Mouse (Mus musculus) CH12.LX (cell line): ENCODE measurements around the gene Lrig2. TPM values are rescaled to one million over a fixed set of nuclear protein-coding genes. Genes with fewer than 3 reads are reported as not detected.

Experiments used
- DNase-seq: peaks from one replicate; pipeline ENCODE4 v3.0.0-alpha.2; 2013; ENCODE audit errors: extremely low read depth
- H3K27ac ChIP-seq: 2 replicates; pipeline ENCODE4 v1.5.1; 2012; ENCODE audit warnings: low read depth, mild to moderate bottlenecking, control low read depth, moderate library complexity; ENCODE audit not compliant: insufficient read depth
- H3K27me3 ChIP-seq: replicated peaks from 2 replicates; pipeline ENCODE3; 2012; ENCODE audit warnings: inconsistent platforms
- H3K36me3 ChIP-seq, 2 experiments: replicated peaks in 1 of 2; 2 replicates each; pipeline versions ENCODE3 to v1.6.1; 2012; ENCODE audit warnings: inconsistent platforms in 1 of 2, low read length in 1 of 2, mild to moderate bottlenecking in 1 of 2, mixed read lengths in 1 of 2, moderate library complexity in 1 of 2; ENCODE audit not compliant: control insufficient read depth in 1 of 2, insufficient read depth in 1 of 2
- H3K4me1 ChIP-seq, 2 experiments: 2 replicates each; pipeline ENCODE4 v1.6.1; 2012; ENCODE audit warnings: inconsistent platforms in 1 of 2, moderate library complexity in 1 of 2; ENCODE audit not compliant: insufficient read depth in 2 of 2, control insufficient read depth in 1 of 2
- H3K4me2 ChIP-seq: 2 replicates; pipeline ENCODE4 v1.6.1; 2012; ENCODE audit warnings: low read depth, mild to moderate bottlenecking, control low read depth; ENCODE audit not compliant: poor library complexity, insufficient read depth, severe bottlenecking
- H3K4me3 ChIP-seq, 3 experiments: fragments of 150-350 bp in 1 of 3; sonication (generic) in 1 of 3; replicated peaks in 1 of 3; 2 replicates each; pipeline versions ENCODE3 to v1.5.1; 2011 to 2012; ENCODE audit warnings: low read depth in 2 of 3, low read length in 2 of 3, mild to moderate bottlenecking in 2 of 3, moderate library complexity in 2 of 3, control low read depth in 1 of 3, improper control_type of control experiment in 1 of 3, inconsistent platforms in 1 of 3, mixed read lengths in 1 of 3; ENCODE audit not compliant: poor library complexity in 1 of 3
- H3K79me2 ChIP-seq: replicated peaks from 2 replicates; pipeline ENCODE4 v1.6.1; 2012; ENCODE audit warnings: mild to moderate bottlenecking, moderate library complexity; ENCODE audit not compliant: control insufficient read depth, poor library complexity, insufficient read depth, severe bottlenecking; ENCODE audit errors: extremely low read depth
- H3K9ac ChIP-seq: 2 replicates; pipeline ENCODE4 v1.6.1; 2012; ENCODE audit warnings: low read depth, mild to moderate bottlenecking, control low read depth, moderate library complexity; ENCODE audit not compliant: insufficient read depth
- H3K9me3 ChIP-seq: replicated peaks from 2 replicates; pipeline ENCODE3; 2012; ENCODE audit warnings: low read length, inconsistent platforms, mixed read lengths
- BHLHE40 ChIP-seq: IDR thresholded peaks from 2 replicates; pipeline ENCODE4 v1.6.1; 2011; ENCODE audit warnings: mild to moderate bottlenecking, low read depth, low read length, improper control_type of control experiment
- CHD1 ChIP-seq: IDR thresholded peaks from 2 replicates; pipeline ENCODE4 v1.6.1; 2012; ENCODE audit warnings: low read depth, low read length, improper control_type of control experiment, inconsistent platforms
- CTCF ChIP-seq, 2 experiments: IDR thresholded peaks in 1 of 2; conservative IDR thresholded peaks in 1 of 2; 2 replicates each; pipeline ENCODE4 v1.5.1; 2011 to 2012; ENCODE audit warnings: low read depth in 2 of 2, low read length in 2 of 2, improper control_type of control experiment in 1 of 2, inconsistent platforms in 1 of 2, mild to moderate bottlenecking in 1 of 2, moderate library complexity in 1 of 2
- E2F4 ChIP-seq: IDR thresholded peaks from 2 replicates; pipeline ENCODE4 v1.6.1; 2011; ENCODE audit warnings: low read depth, low read length, improper control_type of control experiment; ENCODE audit not compliant: insufficient replicate concordance
- ETS1 ChIP-seq: conservative IDR thresholded peaks from 2 replicates; pipeline ENCODE4 v1.6.1; 2012; ENCODE audit warnings: low read depth, mild to moderate bottlenecking, inconsistent platforms, low read length, improper control_type of control experiment, moderate library complexity
- GABPA ChIP-seq: IDR thresholded peaks from 2 replicates; pipeline ENCODE4 v1.6.1; 2012; ENCODE audit warnings: low read depth, low read length, improper control_type of control experiment, inconsistent platforms; ENCODE audit not compliant: insufficient replicate concordance
- IRF4 ChIP-seq: IDR thresholded peaks from 2 replicates; pipeline ENCODE4 v1.6.1; 2014; ENCODE audit warnings: low read depth, mild to moderate bottlenecking, inconsistent platforms, low read length, improper control_type of control experiment
- JUN ChIP-seq: IDR thresholded peaks from 2 replicates; pipeline ENCODE4 v1.6.1; 2011; ENCODE audit warnings: low read depth, mild to moderate bottlenecking, low read length, improper control_type of control experiment, moderate library complexity; ENCODE audit not compliant: insufficient read depth
- KAT2A ChIP-seq: IDR thresholded peaks from 2 replicates; pipeline ENCODE4 v1.6.1; 2012; ENCODE audit warnings: low read length, improper control_type of control experiment, inconsistent platforms; ENCODE audit not compliant: insufficient replicate concordance
- MEF2A ChIP-seq: IDR thresholded peaks from 2 replicates; pipeline ENCODE4 v1.6.1; 2014; ENCODE audit warnings: low read depth, mild to moderate bottlenecking, inconsistent platforms, low read length, improper control_type of control experiment, borderline replicate concordance
- MXI1 ChIP-seq: IDR thresholded peaks from 2 replicates; pipeline ENCODE4 v1.6.1; 2011; ENCODE audit warnings: mild to moderate bottlenecking, low read depth, low read length, improper control_type of control experiment
- NELFE ChIP-seq: IDR thresholded peaks from 2 replicates; pipeline ENCODE4 v1.6.1; 2011; ENCODE audit warnings: low read depth, low read length, improper control_type of control experiment
- PAX5 ChIP-seq: IDR thresholded peaks from 2 replicates; pipeline ENCODE4 v1.6.1; 2012; ENCODE audit warnings: low read length, inconsistent platforms, mixed read lengths
- POLR2A ChIP-seq: IDR thresholded peaks from 2 replicates; pipeline ENCODE4 v1.6.1; 2011; ENCODE audit warnings: low read depth, mild to moderate bottlenecking, improper control_type of control experiment, low read length
- RAD21 ChIP-seq: IDR thresholded peaks from 2 replicates; pipeline ENCODE4 v1.6.1; 2011; ENCODE audit warnings: low read depth, mild to moderate bottlenecking, low read length, improper control_type of control experiment, moderate library complexity
- RCOR1 ChIP-seq: conservative IDR thresholded peaks from 2 replicates; pipeline ENCODE4 v1.6.1; 2012; ENCODE audit warnings: low read depth, mild to moderate bottlenecking, inconsistent platforms, low read length, improper control_type of control experiment
- SMC3 ChIP-seq: IDR thresholded peaks from 2 replicates; pipeline ENCODE4 v1.6.1; 2011; ENCODE audit warnings: low read depth, low read length, improper control_type of control experiment
- TCF12 ChIP-seq: IDR thresholded peaks from 2 replicates; pipeline ENCODE4 v1.6.1; 2014; ENCODE audit warnings: low read depth, mild to moderate bottlenecking, inconsistent platforms, low read length, improper control_type of control experiment
- UBTF ChIP-seq: IDR thresholded peaks from 2 replicates; pipeline ENCODE4 v1.6.1; 2012; ENCODE audit warnings: low read depth, mild to moderate bottlenecking, inconsistent platforms, low read length, improper control_type of control experiment, moderate library complexity
- USF1 ChIP-seq: IDR thresholded peaks from 2 replicates; pipeline ENCODE4 v1.6.1; 2014; ENCODE audit warnings: low read depth, mild to moderate bottlenecking, inconsistent platforms, low read length, improper control_type of control experiment
- USF2 ChIP-seq: conservative IDR thresholded peaks from 2 replicates; pipeline ENCODE4 v1.6.1; 2011; ENCODE audit warnings: low read depth, low read length, improper control_type of control experiment
- ZC3H11A ChIP-seq: IDR thresholded peaks from 2 replicates; pipeline ENCODE4 v1.6.1; 2012; ENCODE audit warnings: low read depth, mild to moderate bottlenecking, inconsistent platforms, low read length, improper control_type of control experiment
- ZMIZ1 ChIP-seq: IDR thresholded peaks from 2 replicates; pipeline ENCODE4 v1.6.1; 2012; ENCODE audit warnings: low read depth, mild to moderate bottlenecking, inconsistent platforms, low read length, improper control_type of control experiment
- ZNF384 ChIP-seq: IDR thresholded peaks from 2 replicates; pipeline ENCODE4 v1.6.1; 2012; ENCODE audit warnings: low read depth, low read length, improper control_type of control experiment, inconsistent platforms
- dilution Hi-C: fragments of 300-500 bp; cut with MboI; formaldehyde crosslinking; loops from 2 replicates; pipeline ENCODE4 v1.14.3; 2020; ENCODE audit warnings: low sequenced_read_pairs; ENCODE audit not compliant: extremely low pct_unique_long_range_greater_than_20kb, extremely low pct_ligation_motif_present
- in situ Hi-C: fragments of 300-500 bp; cut with MboI; formaldehyde crosslinking; loops from 3 replicates; pipeline ENCODE4 v1.14.3; 2019; ENCODE audit warnings: low sequenced_read_pairs, low pct_ligation_motif_present, low pct_unique_long_range_greater_than_20kb, mixed read lengths
- polyA plus RNA-seq: library from polyadenylated mRNA; unstranded; fragments of >175 nt; gene quantifications from 2 replicates; pipeline ENCODE4 v1.2.1, GENCODE M21; 2012; ENCODE audit warnings: low read depth; ENCODE audit not compliant: insufficient read length
- total RNA-seq, 2 experiments: library from RNA; depleted of rRNA; stranded (reverse); fragments of 300-350 nt in 1 of 2; fragments of >200 nt in 1 of 2; gene quantifications; 2 replicates each; pipeline ENCODE4 v1.2.3; 2012 to 2014

Lrig2 gene
- total and polyA plus RNA-seq, 3 experiments: 2.8 to 5.4 (median 5.1) TPM

DNA sequence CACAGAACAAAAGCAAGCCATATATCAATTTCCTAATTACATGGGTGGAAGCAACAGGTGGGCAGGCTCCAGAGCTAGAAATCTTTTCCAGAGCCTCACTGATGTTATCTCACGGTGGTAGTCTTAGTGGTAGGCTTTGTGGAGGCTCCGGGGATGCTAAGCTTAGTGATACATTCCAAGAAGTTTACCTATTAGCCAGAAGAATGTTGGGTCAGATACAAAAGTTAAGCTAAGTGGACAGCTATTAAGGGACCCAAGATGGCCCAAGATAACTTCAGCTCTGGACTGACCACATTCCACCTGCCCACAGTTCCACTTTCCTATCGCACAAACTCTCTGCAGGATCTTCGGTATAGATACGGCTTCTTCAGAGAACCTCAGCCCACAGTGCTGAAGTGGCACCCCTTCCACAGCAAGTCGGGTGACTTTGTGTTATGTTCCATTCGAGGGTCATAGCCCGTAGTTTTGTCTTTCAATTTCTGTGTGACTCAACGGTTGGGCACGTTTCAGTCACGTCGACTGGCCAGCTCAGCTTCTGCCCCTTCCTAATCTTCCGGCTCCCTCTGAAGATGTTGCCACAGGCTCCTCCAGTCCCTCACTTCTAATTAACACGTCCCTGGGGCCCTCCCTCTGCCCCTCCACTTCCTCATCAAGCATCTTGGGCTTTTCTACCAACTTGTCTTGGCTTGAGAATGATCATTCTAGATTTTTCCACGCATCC lies 36.8 kb upstream of the Lrig2 start:
- DNase-seq: no peak
- dilution Hi-C loops (no loop called here), in situ Hi-C loops (no loop called here)
- Histone ChIP-seq H3K4me2 (peak overlapping the region; percentile 63), H3K4me3 (no peak overlapping the region), H3K9ac (no peak overlapping the region), H3K27ac (no peak overlapping the region), H3K36me3 (no peaks in the 10 kb centered on the region), H3K79me2 (no peaks in the 10 kb centered on the region), H3K9me3 (no peaks in the 10 kb centered on the region), H3K4me1 (peaks cover 0 to 6% of the 10 kb centered on the region in 2 experiments; a peak in 1 of 4 replicates), H3K27me3 (peaks cover 1% of the 10 kb centered on the region)
- TF ChIP-seq CHD1 (no peak), SMC3 (no peak), BHLHE40 (peak; percentile 81)

- H3K27me3 ChIP-seq: peaks cover 1% of the 10 kb centered on the region
- DNase-seq: no peak
- no peak overlapping the region for H3K27ac ChIP-seq
- dilution Hi-C loops: no loop called here
- no peaks in the 10 kb centered on the region for H3K36me3 ChIP-seq
- peaks cover 0 to 11% of the 10 kb centered on the region in 2 experiments; a peak in 2 of 4 replicates for H3K4me1 ChIP-seq
- in situ Hi-C loops: loop anchor here (5.0 kb wide), 1 partner anchor 138 kb away; no protein-coding TSS in a partner anchor
- no peak overlapping the region for H3K4me3 ChIP-seq
- H3K4me2 ChIP-seq: no peak overlapping the region
- TF ChIP-seq RCOR1: no peak
- TF ChIP-seq E2F4: no peak
- peak in 1 of 2 experiments; percentile 30; a peak in 2 of 4 replicates for TF ChIP-seq CTCF (conservative IDR thresholded peaks at IDR 0.05 in 1 of 2, IDR thresholded peaks at IDR 0.05 in 1 of 2; ENCODE audit: low read depth in 2 of 2, low read length in 2 of 2)
- no peak for TF ChIP-seq USF2
- TF ChIP-seq SMC3: peak; percentile 3; the same call in 1 of the 2 replicates
- no peak for TF ChIP-seq NELFE
- TF ChIP-seq PAX5: no peak
- TF ChIP-seq POLR2A: no peak
- no peak for TF ChIP-seq TCF12
- H3K79me2 ChIP-seq: no peaks in the 10 kb centered on the region
- no peaks in the 10 kb centered on the region for H3K9me3 ChIP-seq
- no peak overlapping the region for H3K9ac ChIP-seq
Measured at GRCm38 (mm10) chr3:104543825-104544224, 32.1 kb upstream of the Lrig2 start.

GRCm38 (mm10) chr3:104542065-104542429 lies 30.3 kb upstream of the Lrig2 start:
- TF ChIP-seq KAT2A (no peak), POLR2A (no peak), CHD1 (no peak), ZC3H11A (no peak), GABPA (no peak), USF1 (no peak), UBTF (no peak), MEF2A (no peak), BHLHE40 (no peak), SMC3 (no peak), JUN (no peak), IRF4 (no peak), RCOR1 (no peak), RAD21 (no peak), ETS1 (no peak), ZNF384 (no peak), TCF12 (no peak), ZMIZ1 (no peak), MXI1 (no peak)
- H3K9me3 ChIP-seq: no peaks in the 10 kb centered on the region
- no peak overlapping the region for H3K27ac ChIP-seq
- no peaks in the 10 kb centered on the region for H3K79me2 ChIP-seq
- no peaks in the 10 kb centered on the region for H3K36me3 ChIP-seq
- dilution Hi-C loops (no loop called here), in situ Hi-C loops (loop anchor here (5.0 kb wide), 1 partner anchor 140 kb away; no protein-coding TSS in a partner anchor)
- H3K4me1 ChIP-seq: peaks cover 0 to 6% of the 10 kb centered on the region in 2 experiments; a peak in 2 of 4 replicates
- no peaks in the 10 kb centered on the region for H3K27me3 ChIP-seq
- no peak for DNase-seq
- H3K9ac ChIP-seq: no peak overlapping the region
- no peak overlapping the region for H3K4me3 ChIP-seq
- no peak overlapping the region for H3K4me2 ChIP-seq
